Mouse (Mus musculus): ENCODE results near the gene Btc.

The Btc gene

GRCm38 (mm10) chr5:91321840-91322239 is 81.0 kb downstream of the Btc start:
- DNase-seq (ENCODE audit: low spot score in 2 of 2) = no peak

GRCm38 (mm10) chr5:91320348-91320747 is 82.4 kb downstream of the Btc start:
- DNase-seq (ENCODE audit: low spot score in 2 of 2) = no peak

GRCm38 (mm10) chr5:91313971-91314370 is 88.8 kb downstream of the Btc start:
- no peak for DNase-seq (ENCODE audit: low spot score in 2 of 2)

- DNase-seq (ENCODE audit: low spot score in 2 of 2) = no peak
Observed at GRCm38 (mm10) chr5:91311767-91312166, 91.0 kb downstream of the Btc start.

- DNase-seq (ENCODE audit: low spot score in 2 of 2) = peak in 1 of 2 experiments; percentile 16
Observed at GRCm38 (mm10) chr5:91308576-91308975, 94.2 kb downstream of the Btc start.

GRCm38 (mm10) chr5:91307907-91308306 is 94.9 kb downstream of the Btc start:
- DNase-seq (ENCODE audit: low spot score in 2 of 2) = peak in 1 of 2 experiments; percentile 74
